Mouse (Mus musculus): ENCODE measurements at regions not wholly inside any gene's neighbourhood (a gene's known extent, or its start where the extent isn't known, plus 50 kb on each side); places are given as distances from the start of the nearest gene placed in this dataset.
A peak's percentile ranks its signal among the peaks of the same experiment; 100 is the strongest.

DNA sequence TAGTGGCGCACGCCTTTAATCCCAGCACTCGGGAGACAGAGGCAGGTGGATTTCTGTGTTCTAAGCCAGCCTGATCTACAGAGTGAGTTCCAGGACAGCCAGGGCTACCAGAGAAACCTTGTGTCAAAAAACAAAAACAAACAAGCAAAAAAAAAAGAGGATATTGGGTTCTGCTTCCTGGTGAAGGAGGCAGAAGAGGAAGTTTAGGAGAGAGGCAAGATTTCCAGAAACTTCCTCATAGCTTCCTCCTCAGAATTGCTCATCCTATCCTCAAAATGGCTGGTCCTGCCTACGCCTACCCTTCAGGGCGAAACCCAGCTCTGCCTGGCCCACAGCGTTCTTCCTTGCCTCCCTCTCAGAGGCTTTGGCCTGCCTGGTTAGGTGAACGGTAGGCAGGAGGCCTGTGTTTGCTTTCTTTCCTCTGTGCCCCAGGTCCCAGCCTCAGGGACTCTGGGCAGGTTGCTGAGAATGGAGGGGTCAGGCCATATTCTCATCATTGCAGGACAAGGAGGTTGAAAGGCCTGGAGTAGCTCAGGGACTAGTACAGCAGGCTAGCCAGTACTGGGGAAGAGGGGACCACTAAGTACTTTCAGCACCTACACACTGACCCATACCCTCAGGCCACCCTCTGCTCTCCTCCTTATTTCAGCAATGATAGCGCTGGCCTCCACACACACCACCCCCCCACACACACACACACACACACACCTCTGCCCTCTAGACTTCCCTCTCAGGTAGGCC lies 79.6 kb downstream of the Zfp36l2 start:
- no peak for DNase-seq (ENCODE audit: low read depth, low spot score)

DNA sequence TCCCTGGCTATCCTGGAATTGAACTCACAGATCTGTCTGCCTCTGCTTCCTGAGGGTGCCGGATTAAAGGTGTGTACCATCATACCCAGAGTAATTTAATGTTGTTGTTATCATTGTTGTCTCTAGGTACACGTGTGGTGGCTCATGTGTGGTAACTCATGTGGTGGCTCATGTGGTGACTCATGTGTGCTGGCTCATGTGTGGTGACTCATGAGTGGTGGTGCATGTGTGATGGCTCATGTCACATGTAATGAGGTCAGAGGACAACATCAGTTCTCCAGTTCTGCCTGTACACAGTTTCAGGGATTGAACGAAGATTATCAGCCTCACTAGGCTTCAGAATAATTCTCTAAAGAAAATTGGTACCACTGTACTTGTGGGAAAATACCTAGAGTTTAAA lies 80.2 kb downstream of the Zfp36l2 start:
- DNase-seq (ENCODE audit: low read depth, low spot score) = no peak

DNA sequence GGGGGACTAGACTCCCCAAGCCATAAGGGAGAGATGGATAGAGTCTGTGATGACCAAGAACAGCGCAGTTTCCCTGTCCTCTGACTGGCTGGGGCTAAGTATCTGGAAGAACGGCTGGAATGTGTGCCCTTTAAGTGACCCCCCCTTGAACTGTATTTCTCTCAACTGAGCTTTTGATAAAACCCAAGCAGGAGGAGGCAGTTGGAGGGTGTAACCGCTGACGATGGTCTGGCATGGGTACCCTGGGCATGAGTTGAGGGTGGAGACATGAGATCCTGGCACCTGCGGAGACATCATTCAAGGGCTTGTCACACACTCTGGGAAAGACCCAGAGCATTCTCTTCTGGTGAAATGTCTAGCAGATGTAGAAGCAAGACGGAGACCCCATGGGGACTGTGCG lies 83.5 kb downstream of the Zfp36l2 start:
- DNase-seq (ENCODE audit: low read depth, low spot score) = no peak

DNA sequence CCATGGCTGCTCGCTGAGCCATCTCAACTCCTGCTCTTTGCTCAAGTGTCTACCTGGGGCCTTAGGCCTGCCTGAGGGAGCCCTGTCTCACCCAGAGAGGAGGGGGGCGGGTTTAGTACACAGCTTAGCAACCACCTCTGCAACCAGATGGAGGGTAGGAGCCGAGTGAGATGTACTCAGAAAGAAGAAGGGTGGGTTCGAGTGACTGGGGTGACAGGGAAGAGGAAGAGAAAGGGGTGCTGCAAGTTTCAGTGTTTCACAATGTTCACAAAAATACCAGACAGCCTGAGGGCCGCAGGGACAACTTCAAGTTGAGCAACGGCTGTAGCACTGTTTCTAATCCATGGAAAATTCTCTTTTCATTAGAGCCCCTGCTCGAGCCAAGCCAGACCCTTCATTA lies 84.4 kb downstream of the Zfp36l2 start:
- no peak for DNase-seq (ENCODE audit: low read depth, low spot score)

DNA sequence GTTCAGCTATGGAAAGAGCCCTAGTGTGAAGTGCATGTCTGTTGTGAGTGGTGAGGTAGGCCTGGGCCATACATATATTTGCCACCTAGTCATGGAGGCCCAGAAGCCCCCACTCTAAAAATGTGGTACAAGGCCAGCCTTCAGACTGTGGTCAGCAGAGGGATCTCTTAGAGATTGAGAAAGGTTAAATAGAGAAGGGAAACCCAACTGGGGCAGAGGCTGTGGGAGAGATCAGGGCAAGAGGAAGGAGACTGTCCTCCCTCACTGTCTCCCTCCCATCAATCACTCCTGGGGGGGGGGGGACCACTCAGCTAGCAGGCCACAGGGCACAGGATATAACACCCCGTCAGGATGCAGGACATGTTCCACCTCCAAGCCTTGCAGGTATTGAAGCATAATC lies 86.1 kb downstream of the Zfp36l2 start:
- no peak for DNase-seq (ENCODE audit: low read depth, low spot score)

DNA sequence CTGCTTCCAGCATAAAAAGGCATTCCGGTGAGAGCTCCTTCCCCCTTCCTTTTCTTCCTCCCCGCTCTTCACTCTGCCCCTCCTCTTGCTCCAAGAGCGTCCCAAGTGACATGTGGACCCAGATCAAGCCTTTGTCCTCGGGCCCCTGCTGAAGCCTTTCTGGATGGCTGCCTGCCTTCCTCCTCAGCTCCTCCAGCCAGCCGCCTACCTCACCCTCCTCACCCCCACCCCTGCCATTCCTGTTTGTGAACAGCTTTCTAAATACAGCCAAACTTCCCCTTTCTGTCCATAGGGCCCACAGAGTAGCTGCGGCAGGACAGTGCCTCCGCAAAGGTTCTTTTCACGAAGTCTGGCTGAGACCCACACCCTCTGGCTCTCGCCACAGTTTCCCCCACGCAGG lies 87.2 kb downstream of the Zfp36l2 start:
- DNase-seq (ENCODE audit: low read depth, low spot score) = no peak

DNA sequence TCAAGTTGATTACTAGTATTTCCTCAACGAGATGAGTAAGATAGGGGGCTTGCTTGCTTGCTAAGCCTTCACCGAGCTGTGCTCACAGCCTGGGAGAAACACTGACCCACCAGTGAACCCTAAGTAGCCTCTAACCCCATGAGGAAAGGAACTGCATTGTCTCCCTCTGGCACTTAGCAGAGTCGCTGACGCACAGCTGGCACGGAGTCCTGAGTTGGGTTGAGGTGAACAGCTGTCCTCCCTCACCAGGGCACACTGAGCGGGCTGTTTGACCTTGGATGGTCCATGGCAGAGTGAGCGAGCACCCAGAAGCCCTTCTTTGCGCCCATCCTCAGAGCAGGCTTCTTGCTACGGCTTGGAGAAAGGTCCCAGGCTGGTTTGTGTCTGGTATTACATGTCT lies 88.0 kb downstream of the Zfp36l2 start:
- no peak for DNase-seq (ENCODE audit: low read depth, low spot score)

DNA sequence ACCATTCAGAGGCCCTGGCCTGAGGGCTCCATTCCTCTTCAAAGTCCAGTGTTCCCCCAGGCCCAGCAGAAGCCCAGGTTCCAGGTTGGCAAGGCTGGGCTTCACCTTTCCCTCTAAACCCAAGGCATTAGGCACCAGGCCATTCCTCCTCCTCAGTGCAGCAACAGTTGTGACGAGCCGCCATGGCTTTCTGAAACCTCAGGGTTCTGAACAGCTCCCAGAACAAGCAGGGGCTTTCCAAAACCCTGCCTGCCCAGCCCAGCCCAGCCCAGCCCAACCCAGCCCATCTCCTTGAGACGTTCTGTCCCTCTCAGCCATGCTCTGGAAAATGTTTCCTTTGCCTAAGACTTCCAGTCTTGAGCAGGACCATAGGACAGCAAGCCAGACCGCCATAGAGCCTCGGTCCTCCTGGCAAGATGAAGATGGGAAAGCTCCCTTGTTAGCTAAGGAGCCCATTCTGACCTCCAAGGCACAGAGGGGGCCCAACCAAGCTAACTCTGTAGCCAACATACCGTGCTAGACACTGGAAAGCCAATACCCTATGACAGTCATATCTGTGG lies 89.8 kb downstream of the Zfp36l2 start:
- no peak for DNase-seq (ENCODE audit: low read depth, low spot score)

DNA sequence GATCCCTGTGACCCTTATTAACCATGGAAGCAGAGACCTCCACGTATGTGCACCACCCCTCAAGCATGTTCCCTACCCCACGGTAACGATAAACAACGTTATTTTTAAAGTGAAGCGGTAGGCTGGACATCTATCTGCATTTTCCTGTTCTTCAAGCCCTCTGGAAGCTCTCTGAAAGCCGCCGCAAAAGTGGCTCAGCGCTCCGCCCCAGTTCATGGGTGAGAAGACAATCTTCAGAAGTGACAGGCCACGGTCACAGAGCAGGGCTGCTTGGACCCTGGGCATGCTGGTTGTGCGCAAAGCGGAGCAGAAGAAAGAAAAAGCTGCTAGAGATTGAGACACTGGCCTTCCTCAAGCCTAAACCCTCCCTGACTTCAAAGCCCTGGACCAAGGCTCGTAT lies 90.5 kb downstream of the Zfp36l2 start:
- DNase-seq (ENCODE audit: low read depth, low spot score) = no peak

DNA sequence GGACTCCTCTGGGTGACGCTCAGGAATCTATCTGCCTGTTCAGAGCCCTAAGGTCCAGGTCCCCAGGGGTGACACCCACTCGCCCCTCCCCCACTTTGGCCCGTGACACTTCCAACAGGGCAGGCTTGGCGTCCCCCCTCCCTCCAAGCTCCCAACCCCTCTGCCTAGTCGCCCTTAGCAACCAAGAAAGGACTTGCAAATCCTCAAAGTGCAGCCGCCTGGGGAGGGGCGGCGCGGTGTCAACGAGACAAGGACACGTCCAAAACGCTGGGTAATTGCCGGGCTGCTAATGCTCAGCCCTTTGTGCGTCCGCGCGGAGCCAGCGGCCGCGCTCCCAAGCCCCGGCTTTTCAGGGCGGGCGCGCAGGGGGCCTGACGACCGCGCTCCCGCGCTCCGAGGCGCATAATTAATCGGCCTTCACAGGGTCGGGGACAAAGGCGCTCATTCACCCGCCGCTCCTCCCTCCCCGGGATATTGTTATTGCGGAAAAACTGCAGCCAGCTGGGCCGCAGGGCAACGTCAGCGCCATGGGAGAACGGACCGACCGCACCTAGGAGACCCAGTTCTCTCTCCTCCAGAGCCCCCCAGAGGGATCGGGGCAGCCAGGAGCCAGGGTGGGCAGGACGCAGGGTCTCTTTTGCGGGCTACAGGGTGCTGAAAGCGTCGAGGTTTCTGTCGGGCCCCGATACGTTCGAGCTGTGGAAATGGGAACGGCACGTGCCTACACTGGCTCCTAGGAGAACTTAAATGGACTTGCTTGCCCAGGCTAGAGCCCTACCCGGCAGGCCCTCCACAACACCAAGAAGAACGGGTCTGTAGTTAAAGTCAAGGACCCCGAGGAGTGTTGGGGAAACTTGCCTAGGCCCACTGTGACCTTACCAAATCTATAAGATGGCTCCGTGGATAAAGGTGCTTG lies 91.1 kb downstream of the Zfp36l2 start:
- peak; percentile 73 for DNase-seq (ENCODE audit: low read depth, low spot score)

DNA sequence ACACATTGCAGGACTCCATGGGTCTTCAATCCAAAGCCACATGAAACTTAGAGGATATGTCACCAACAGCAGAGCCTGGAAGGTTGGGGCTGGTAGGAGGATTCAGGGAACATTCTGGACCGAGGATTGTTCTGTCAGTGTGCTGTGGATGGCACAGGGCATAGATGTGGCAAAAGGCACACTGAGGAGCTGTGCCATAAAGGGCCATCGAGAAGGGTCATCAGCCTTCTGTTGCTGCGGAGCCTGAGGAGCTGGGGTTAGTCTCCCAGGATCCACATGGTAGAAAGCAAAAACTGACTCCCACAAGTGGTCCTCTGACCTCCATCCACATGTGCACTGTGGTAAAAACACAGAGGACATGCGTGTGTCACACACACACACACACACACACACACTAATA lies 91.9 kb downstream of the Zfp36l2 start:
- DNase-seq (ENCODE audit: low read depth, low spot score) = no peak

DNA sequence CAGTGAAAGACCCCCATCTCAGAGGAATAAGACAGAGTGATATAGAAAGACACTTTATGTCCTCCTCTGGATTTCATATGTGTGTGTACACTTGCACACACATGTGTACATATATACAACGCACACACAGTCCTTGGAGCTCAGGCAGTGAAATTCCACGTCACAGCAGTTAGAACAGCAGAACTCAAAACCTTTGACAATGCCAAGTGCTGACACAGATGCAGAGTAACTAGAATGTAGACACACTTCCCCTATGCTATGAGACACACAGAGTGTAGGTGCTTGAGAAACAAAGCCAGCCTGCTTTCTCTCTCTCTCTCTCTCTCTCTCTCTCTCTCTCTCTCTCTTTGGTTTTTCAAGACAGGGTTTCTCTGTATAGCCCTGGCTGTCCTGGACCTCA lies 92.7 kb downstream of the Zfp36l2 start:
- no peak for DNase-seq (ENCODE audit: low read depth, low spot score)

DNA sequence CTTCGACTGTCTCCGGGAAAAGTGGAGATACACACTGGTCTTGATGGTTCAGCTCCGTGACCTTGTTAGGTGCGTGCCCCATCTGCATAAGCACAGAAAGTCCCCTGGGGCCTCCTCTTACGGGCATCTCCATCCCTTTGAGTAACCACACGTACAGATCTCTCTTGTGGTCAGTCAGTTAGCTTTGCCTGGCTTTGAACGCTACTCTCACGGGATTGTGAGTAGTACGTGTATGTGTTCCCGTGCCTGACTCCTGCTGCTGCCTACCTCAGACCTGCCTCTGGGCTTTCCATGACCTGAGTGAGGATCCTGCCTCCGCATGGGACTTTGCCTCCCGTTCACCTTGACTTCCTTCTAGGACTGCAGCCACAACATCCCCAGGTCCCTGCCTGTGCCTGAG lies 101.4 kb downstream of the Zfp36l2 start:
- DNase-seq (ENCODE audit: low read depth, low spot score) = no peak

DNA sequence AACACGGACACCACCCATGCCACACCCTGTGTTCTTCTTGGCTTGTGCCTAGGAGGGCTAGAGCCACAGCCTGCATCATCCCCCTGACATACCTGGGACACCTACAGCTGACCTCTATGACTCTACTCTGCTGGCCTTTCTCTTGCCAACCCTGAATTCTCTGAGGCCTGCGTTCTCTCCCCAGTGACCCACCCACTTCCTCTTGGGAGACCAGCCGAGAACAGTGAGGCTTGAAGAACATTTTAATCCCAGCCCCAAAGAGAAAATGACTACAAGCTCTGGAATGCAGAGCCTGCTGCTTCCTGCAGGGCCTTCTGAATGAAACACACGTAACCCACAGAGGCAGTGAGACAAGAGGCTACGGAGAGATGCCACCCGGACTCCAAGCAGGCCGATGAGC lies 102.0 kb downstream of the Zfp36l2 start:
- DNase-seq (ENCODE audit: low read depth, low spot score) = no peak

DNA sequence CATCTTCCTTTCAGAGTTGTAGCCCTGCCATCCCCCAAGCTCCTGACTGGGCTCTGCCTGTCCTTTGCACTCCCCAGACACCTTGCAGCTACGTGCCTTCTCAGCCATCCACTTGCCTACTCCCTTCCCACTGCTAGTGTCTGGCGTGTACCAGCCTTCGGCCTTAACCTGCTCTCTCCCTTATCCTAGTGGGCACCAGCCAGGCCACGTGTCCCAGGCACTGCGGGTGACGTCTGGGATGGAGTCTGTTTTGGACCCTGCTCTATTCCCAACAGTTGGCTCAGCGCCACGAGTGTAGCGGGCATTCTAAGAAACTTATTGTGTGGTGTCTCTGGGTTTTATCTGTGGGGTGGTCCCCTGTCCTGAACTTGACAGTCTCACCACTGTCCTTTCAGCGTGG lies 102.5 kb downstream of the Zfp36l2 start:
- DNase-seq (ENCODE audit: low read depth, low spot score) = no peak

DNA sequence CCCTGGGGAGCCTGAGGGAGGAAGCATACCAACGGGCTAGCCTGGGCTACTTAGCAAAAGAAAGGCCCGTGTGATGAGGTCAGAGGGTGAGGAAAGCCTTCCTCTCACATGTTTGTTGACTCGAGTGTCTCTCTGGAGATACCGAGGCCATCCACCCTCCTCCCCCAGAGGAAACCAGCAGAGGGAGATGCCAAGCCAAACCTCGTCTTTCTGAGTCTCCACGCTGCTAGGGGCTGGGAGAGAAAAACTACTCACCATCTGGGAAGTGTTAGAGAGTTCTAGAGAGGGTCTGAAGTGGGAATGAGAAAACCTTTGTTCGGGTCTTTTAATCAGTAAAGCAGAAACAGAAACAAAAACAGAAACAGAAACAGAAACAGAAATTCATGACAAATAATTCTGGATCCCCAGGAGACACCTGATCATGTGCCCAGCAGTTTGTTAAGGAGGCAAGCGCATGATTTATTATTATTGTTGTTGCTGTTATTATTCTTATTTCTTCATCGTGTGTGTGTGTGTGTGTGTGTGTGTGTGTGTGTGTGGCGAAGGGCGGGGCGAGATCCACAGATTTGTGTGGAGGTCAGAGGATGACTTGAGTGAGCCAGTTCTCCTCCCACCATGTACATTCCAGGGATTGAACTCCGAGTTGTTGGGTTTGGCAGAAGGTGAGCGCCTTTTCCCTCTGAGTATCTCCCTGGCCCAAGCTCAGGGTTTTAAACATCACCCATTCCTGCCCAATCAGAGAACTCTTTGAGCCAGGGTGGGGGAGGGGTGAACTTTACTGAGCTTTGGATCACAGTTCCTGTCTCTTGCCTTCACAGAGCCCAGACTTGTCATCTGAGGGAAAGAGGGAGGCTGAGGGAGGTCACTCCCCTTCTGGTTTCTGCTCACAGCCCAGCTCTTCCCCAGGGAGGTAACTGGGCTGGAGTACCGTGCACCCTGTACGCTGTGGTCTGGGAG lies 104.2 kb downstream of the Zfp36l2 start:
- DNase-seq (ENCODE audit: low read depth, low spot score) = no peak

DNA sequence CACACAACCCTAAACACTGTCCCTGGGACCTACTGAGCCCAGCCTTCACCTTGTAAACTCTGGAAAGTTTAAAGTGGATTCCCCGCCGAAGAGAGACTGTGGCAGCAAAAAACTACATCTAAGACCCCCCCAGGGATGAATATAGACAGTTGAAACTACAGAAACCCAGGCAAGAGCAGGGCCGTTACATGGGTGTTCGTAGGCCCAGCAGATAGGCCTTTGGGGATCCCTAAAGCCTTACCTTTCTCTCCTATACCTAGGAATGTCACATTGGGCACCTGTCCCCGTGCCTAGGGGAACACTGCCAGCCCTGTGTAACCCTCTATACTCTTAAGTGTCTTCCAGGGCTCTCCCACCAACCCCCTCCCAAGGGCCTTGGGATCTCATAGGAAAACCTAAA lies 105.2 kb downstream of the Zfp36l2 start:
- DNase-seq (ENCODE audit: low read depth, low spot score) = no peak

DNA sequence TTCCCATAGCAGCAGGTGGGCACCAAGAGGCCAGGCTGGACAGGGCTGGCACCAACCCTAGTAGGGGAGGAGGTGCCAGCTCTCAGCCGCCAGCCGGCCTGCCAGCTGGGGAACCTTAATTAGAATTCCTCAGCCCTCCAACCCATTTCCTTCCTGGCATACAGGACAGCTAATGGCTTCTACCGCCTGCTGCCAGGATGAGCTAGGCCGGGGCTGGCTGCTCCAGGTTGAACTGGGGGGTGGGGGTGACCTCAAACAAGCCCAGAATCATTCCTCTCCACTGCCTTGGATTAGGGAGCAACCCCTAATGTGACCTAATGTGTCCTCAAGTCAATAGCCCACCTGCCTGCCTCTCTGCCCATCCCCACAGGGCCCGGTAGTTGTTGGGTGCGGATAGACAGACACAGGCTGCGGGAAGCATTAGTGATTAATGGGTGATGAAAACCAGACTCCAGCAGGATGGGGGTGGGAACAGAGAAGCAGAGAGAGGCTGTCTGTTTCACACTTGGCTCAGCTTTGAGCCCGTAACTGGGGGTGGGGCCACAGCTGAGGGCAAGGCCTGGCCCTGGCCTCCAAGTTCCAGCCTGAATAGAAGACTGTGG lies 105.9 kb downstream of the Zfp36l2 start:
- DNase-seq (ENCODE audit: low read depth, low spot score) = peak; percentile 55

DNA sequence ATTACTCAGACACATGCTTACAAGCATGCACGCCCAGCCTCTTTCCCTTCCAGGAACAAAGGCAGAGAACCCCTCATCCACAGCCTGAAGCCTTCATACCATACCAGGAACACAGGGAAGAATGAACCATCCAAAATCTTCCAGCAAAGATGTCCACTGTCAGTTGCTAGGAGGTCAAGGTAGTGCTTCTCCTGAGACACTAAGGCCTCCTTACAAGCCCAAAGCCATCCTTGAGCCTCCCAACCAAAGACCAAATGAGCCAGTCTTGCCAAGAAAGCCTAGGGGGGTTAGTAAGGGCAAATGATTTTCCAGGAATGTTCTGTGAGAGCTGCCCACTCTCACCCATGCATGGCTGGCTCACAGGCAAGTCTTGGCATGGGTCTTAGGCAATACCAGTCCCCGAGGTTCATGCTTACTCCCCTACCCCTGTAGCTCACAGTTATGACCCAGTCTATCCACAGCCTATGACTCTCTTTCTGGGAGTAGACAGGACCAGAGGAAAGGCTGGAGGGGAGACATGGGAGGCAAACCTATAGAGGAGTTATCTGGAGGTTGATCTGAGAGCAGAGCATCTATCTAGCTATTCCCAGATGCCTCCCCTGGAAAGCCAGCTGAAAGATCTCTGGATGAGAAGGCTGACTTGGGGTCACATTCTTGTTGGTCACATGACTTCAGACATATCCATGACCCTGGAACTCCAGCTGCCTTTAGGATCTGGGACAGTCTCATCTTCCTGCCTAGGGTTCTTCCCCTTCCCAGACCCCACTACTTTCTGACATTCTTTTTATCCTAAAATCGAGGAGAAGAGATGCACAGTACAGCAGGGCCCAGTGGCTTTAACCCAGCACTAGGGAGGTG lies 112.4 kb downstream of the Zfp36l2 start:
- no peak for DNase-seq (ENCODE audit: low read depth, low spot score)

Measured in brain, embryonic 18.5 days (tissue).